Mouse (Mus musculus) spleen, adult 18-20 months (tissue): ENCODE results near the gene Olfr809.

ENCODE experiments used
- DNase-seq, 2 experiments: peaks; one replicate each; pipeline ENCODE4 v3.0.0; 2022; ENCODE audit warnings: mixed read lengths in 2 of 2

Gene Olfr809

DNA sequence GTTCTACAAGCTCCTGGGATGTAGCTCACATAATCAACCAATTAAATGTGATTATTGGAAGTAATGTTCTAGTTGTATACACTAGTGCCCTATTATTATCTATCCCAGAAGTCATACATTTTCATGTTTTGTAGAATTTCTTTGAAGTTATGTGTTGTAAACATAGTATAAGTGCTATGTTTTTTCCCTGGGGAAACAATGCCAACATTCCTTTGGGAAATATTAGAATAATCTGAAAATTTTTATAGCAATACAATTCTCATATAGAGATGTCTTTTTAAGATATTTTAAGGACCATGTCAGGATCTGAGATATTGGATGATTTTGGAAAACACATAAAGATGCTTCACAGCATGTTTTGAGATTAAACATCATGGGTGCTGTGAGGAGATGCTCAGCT, at the start of gene Olfr809:
Gene Olfr809, plus strand, starts transcription at position 301 of the 400 bp plus-strand sequence.
- DNase-seq, result no peak

DNA sequence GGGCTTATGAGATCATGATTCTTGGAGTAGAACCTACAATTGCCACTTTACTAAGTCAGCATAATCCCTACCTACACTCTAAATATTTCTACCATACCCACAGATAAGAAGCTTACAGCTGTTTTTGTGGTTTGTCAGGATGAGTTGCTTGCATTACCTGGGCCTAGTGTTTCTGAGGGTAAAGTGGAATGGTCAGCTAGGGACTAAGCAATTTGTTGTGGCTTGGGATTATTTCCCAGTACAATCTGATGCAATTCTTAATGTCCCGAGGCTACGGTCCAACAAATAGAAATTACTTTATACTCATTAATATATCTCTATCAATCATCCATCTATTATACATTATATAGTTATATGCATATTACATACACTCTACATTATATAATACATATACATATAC, 45.2 kb upstream of the Olfr809 start, which contains the start of gene Olfr805:
Gene Olfr805, minus strand, starts transcription at position 101 of the 400 bp plus-strand sequence.
- DNase-seq, result no peak

DNA sequence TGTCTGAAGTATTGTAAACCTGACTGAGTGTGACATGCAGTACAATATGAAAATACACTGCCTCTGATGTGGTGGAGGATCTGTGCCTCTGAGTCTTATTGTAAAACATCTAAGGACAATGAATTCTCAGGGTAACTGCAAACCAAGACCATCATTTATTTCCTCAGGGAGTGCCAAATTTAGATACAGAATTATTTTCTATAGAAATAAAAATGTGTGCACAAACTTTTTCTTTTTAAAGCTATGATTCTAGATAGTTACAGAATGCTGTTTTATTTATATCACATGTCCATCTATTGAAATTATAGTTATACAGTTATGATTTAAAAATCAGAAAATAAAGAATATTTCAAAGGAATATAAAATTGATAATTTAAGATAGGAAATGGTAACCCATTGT, 32.6 kb upstream of the Olfr809 start, which contains the start of gene Olfr806:
Gene Olfr806, minus strand, starts transcription at position 101 of the 400 bp plus-strand sequence.
- no peak for DNase-seq

DNA sequence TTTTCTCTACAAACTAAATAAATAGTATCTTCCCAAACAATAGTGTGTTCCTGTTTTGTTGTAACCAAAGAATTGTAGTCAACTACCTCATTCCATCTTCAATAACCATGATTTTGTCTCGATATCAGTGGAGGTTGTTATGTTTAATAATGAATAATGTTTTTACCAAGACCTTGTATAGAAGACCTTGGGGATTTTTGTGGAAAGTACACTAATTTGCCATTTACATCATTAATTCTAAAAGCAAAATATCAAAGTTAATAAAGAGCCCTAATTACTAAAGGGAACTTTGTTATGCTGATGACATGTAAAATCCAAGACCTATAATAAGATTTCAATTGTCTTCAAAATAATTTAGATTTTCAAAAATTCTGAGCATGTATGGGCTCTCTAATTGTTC, 16.7 kb upstream of the Olfr809 start, which contains the start of gene Olfr807:
Gene Olfr807, minus strand, starts transcription at position 101 of the 400 bp plus-strand sequence.
- DNase-seq, result no peak

DNA sequence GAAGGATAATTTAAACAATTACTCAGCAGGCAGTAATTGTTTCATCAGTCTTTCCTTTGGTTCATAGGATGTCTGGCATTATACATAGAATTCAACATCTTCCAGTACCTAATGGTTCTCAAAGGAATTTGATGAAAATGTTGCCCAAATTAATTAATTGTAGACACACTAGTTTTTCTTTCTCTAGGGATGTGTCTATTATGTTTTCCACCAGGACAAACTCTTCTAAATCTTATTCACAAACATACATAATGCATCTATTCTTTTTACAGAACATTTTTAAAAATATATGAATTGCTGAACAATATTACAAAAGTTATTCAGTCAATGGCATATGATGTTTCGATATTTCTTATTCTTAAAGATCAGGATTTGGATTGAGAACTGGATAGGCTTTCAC, 9.3 kb upstream of the Olfr809 start, which contains the start of gene Olfr808:
Gene Olfr808, plus strand, starts transcription at position 301 of the 400 bp plus-strand sequence.
- no peak for DNase-seq

DNA sequence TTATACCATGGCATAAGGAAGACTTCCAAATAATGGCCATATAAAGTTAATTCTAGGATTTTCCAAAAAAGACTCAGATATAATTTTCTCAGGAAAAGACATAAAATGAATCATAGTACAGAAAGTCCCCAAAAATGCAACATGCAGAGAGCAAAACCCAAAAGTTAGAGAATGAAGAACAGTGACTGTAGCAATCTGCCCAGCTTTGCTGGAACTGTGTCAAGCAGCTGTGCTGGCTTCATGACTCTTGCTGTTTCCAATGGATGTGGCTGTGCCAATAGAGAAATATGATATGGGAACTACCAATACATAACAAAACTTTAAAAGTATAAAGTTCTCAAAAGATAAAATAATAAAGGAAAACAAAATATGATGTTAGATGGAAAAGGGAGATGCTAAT, 3.7 kb downstream of the Olfr809 start:
- no peak for DNase-seq

DNA sequence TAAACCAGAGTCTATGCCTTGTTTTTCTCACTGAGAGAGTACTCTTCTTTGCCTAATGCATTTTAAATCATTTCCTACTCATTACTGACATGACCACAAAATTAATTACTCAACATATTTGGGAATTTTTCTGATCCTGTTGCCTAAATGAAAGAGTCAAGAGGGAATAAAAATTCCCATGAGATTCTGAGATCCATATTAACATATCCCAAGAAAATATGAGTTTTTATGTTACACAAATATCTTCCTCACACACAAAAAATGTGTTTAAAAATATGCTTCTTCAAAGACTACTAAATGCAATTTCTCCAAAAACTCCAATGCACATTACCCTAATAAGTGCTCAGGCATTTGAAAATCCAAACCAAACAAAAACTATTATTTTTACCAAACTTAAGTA, 20.4 kb downstream of the Olfr809 start, which contains the start of gene Olfr810:
Gene Olfr810, minus strand, starts transcription at position 101 of the 400 bp plus-strand sequence.
- no peak for DNase-seq

DNA sequence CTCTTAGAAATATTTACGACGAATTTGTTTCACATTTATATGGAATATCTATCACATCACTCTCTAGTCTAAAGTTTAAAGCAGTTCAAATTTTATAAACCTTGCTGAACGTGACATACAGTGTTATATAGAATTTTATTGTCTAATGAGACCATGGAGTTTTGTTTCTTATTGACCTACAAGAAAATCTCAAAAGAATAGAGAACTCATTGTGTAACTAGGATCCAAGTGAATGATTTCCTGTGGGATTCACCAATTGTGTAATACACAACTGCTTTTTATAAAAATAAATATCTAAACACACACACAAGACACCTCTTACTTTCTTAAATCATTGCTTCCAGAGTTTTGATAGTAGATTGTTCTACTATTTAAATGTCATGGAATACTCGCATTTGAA, 29.9 kb downstream of the Olfr809 start, which contains the start of gene Olfr811:
Gene Olfr811, minus strand, starts transcription at position 101 of the 400 bp plus-strand sequence.
- DNase-seq, result no peak
